Mouse (Mus musculus): ENCODE measurements around the gene Fam53b.

DNA sequence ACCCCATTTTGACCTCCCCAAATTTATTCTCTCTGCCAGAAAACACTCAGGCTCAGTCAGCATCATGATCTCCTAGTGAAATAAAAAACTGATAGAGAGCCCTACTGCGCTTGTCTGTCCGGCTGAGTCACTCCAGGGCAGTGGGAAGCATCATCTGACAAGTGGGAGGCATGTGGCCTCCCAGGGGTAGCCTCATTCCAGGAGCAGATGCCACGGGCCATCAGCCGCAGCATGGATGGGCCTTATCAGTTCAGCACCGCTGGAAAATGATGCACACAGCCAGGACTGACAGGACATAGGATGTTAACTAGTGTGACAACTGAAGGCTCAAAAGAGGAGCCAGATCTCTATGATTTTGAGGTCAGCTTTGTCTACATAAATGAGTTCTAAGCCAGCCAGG, 27.6 kb upstream of the Fam53b start:
- TF ChIP-seq CTCF (IDR thresholded peaks at IDR 0.05; ENCODE audit: low read depth) (no peak), EP300 (IDR thresholded peaks at IDR 0.05; ENCODE audit: low read depth) (no peak)
